Mouse (Mus musculus) forebrain, embryonic 11.5 days (tissue): ENCODE data around the gene A930004D18Rik. TPM values are rescaled to one million over a fixed set of nuclear protein-coding genes. Genes with fewer than 3 reads are reported as not detected.

ENCODE experiments used
- ATAC-seq: fragments of 200-750 bp; cut with Nextera tagmentation; replicated peaks from 2 replicates; pipeline ENCODE4 v1.8.0; 2017; ENCODE audit warnings: moderate TSS enrichment; ENCODE audit not compliant: low FRiP score
- DNase-seq: peaks from one replicate; pipeline ENCODE4 v3.0.0-alpha.2; 2017; ENCODE audit warnings: low spot score
- H3K27ac ChIP-seq: fragments of 300-500 bp; sonication (generic); 2 replicates; pipeline ENCODE4 v1.5.1; 2014; ENCODE audit warnings: low read depth, low read length
- H3K27me3 ChIP-seq: fragments of 300-500 bp; sonication (generic); 2 replicates; pipeline ENCODE4 v1.6.1; 2014; ENCODE audit warnings: mild to moderate bottlenecking, low read length, mixed read lengths; ENCODE audit not compliant: control insufficient read depth, insufficient read depth
- H3K36me3 ChIP-seq: fragments of 300-500 bp; sonication (generic); 2 replicates; pipeline ENCODE4 v1.6.1; 2014; ENCODE audit warnings: mild to moderate bottlenecking, low read length, moderate library complexity, mixed read lengths; ENCODE audit not compliant: control insufficient read depth, insufficient read depth
- H3K4me1 ChIP-seq: fragments of 300-500 bp; sonication (generic); replicated peaks from 2 replicates; pipeline ENCODE4 v1.6.1; 2014; ENCODE audit warnings: low read length, mixed read lengths; ENCODE audit not compliant: control insufficient read depth, insufficient read depth
- H3K4me2 ChIP-seq: fragments of 300-500 bp; sonication (generic); 2 replicates; pipeline ENCODE4 v1.6.1; 2014; ENCODE audit warnings: low read depth, mild to moderate bottlenecking, low read length, moderate library complexity, mixed read lengths; ENCODE audit not compliant: severe bottlenecking
- H3K4me3 ChIP-seq: fragments of 300-500 bp; sonication (generic); 2 replicates; pipeline ENCODE4 v1.5.1; 2014; ENCODE audit warnings: low read depth, low read length
- H3K9ac ChIP-seq: fragments of 300-500 bp; sonication (generic); 2 replicates; pipeline ENCODE4 v1.6.1; 2014; ENCODE audit warnings: low read length
- H3K9me3 ChIP-seq: fragments of 300-500 bp; sonication (generic); 2 replicates; pipeline ENCODE4 v1.6.1; 2016; ENCODE audit warnings: low read length, mixed read lengths; ENCODE audit not compliant: control insufficient read depth
- WGBS: fragments of 180-500 bp; shearing (Covaris S2); extraction: QIAGEN DNeasy Blood & Tissue Kit; methylation state at CpG from one replicate; pipeline ENCODE4 v1.1.7; 2014; 5-methylcytosine and 5-hydroxymethylcytosine counted together
- polyA plus RNA-seq: library from polyadenylated mRNA; unstranded; fragments of >200 nt; fragmentation: Nextera tagmentation; extraction: Ambion mirVana; gene quantifications from 2 replicates; pipeline ENCODE4 v1.2.1, GENCODE M21; 2014

The A930004D18Rik gene
- polyA plus RNA-seq, 1 experiment from 2014 or later: 12.2 TPM

DNA sequence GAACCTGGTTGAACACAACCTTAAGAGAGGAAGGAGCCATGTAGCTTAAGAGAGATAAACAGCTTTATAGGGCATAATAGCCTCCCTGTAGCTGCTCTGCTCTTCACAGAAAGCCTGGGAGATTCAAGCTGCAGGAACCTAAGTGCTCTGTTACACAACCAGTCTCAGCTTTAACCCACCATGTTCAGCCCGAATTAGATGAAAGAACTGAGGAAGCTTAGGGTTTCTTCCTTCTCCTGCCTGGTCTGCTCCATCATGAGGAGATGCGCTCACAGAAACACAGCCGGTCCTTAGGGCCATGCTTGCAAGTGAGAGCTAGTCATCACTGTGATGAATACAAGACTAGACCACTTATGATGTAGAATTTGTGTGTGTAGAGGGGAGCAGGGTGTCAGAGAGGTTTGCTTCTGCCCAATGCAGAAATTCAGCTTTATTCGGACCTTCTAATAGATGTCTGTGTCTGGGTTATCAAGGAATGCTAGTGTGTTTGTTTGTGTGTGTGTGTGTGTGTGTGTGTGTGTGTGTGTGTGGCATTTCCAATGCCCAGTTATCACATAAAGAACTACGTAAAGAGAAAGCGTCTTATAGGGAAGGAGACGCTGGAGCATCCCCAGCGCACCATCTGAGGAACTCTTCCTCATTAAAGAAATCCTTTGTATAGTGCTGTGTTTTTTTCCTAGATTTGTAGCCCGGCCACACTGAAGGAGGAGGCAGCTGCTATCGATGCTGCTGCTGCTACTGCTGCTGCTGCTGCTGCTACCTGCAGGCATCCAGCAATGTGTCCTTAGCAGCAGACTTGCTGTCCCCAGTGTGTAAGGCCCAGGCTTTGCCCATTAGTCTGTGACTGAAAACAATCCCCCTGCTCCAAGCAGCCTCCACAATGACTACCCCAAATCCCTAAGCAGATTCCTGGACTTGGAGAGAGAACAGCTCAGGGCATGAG lies 4.1 kb downstream of the A930004D18Rik start:
- Histone ChIP-seq H3K27me3 (no peaks in the 10 kb centered on the region), H3K9ac (peak overlapping the region; percentile 96), H3K27ac (peak overlapping the region; percentile 76), H3K4me1 (peaks cover 36% of the 10 kb centered on the region), H3K36me3 (no peaks in the 10 kb centered on the region), H3K4me3 (0 out of 2 replicates have a peak overlapping the region, but pooled peaks have one; percentile 4), H3K9me3 (no peaks in the 10 kb centered on the region), H3K4me2 (peak overlapping the region; percentile 99)
- peak; percentile 60 for DNase-seq
- 15% methylated on average over 10 of the region's 10 CpGs for WGBS
- peak; percentile 21; the same call in 1 of the 2 replicates for ATAC-seq

DNA sequence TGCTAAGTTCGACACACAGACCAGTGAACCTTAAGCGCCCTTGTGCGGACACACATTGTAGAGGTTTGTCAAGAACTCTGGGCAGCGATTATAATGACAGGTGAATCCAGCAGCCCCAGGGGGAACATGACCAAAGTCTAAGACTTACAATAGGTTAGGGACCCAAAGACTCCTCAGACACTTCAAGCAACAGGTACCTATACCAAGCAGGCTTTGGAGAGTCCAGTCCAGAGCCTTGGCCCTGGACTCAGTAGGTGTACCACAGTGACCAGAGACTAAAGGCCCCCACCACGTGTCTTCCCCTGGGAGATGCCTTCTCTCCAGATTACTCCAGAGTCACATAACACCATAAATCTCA lies 5.0 kb downstream of the A930004D18Rik start:
- peak overlapping the region; percentile 99 for H3K4me2 ChIP-seq
- no peak overlapping the region; the same call in 1 of the 2 replicates for H3K4me3 ChIP-seq
- peaks cover 33% of the 10 kb centered on the region for H3K4me1 ChIP-seq
- H3K27me3 ChIP-seq: no peaks in the 10 kb centered on the region
- no peaks in the 10 kb centered on the region for H3K36me3 ChIP-seq
- H3K9ac ChIP-seq: peak overlapping the region; percentile 96
- no peak overlapping the region for H3K27ac ChIP-seq
- 18% methylated on average over 5 of the region's 5 CpGs for WGBS
- no peaks in the 10 kb centered on the region for H3K9me3 ChIP-seq
- DNase-seq (no peak), ATAC-seq (no peak)

- H3K4me1 ChIP-seq: peaks cover 31% of the 10 kb centered on the region
- peak overlapping the region; percentile 96 for H3K9ac ChIP-seq
- H3K4me2 ChIP-seq: peak overlapping the region; percentile 99
- no peaks in the 10 kb centered on the region for H3K36me3 ChIP-seq
- H3K4me3 ChIP-seq: peak overlapping the region; percentile 28
- peak overlapping the region; percentile 66 for H3K27ac ChIP-seq
- WGBS: under 1% methylated on average over 34 of the region's 34 CpGs
- H3K9me3 ChIP-seq: no peaks in the 10 kb centered on the region
- ATAC-seq (no peak), DNase-seq (peak; percentile 88)
- H3K27me3 ChIP-seq: no peaks in the 10 kb centered on the region
These were observed 5.6 kb downstream of the A930004D18Rik start for GRCm38 (mm10) chr2:18031831-18032537.

- peak overlapping the region; percentile 28 for H3K4me3 ChIP-seq
- WGBS: under 1% methylated on average over 26 of the region's 26 CpGs
- H3K36me3 ChIP-seq: no peaks in the 10 kb centered on the region
- no peaks in the 10 kb centered on the region for H3K27me3 ChIP-seq
- H3K27ac ChIP-seq: peak overlapping the region; percentile 66
- peaks cover 33% of the 10 kb centered on the region for H3K4me1 ChIP-seq
- DNase-seq (peak; percentile 68), ATAC-seq (no peak)
- no peaks in the 10 kb centered on the region for H3K9me3 ChIP-seq
- peak overlapping the region; percentile 96 for H3K9ac ChIP-seq
- peak overlapping the region; percentile 99 for H3K4me2 ChIP-seq
These were observed 6.2 kb downstream of the A930004D18Rik start for GRCm38 (mm10) chr2:18031271-18031821.

DNA sequence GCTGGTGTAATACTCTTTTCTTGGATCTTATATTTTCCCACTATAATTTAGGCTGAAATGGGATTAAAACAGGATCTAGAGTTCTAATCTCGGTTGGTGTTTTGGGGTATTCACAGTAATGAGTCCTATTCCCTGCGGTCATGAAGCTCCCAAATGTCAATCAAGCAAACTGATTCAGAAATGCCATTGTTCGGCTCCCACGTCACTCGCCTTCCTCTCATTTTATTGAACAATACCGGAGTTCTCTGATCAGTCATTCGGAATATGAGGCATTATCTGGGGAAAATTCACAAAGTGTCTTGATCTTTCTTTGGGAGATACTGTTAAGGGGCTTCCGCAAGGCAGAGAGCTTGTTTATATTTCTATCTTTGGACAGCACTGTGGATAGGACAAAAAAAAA lies 7.0 kb downstream of the A930004D18Rik start:
- H3K36me3 ChIP-seq: no peaks in the 10 kb centered on the region
- H3K27ac ChIP-seq: peak overlapping the region; percentile 66
- WGBS: 4% methylated on average over 8 of the region's 8 CpGs
- peak overlapping the region; percentile 99; the same call in 1 of the 2 replicates for H3K4me2 ChIP-seq
- H3K4me1 ChIP-seq: peaks cover 32% of the 10 kb centered on the region
- H3K9me3 ChIP-seq: no peaks in the 10 kb centered on the region
- H3K4me3 ChIP-seq: peak overlapping the region; percentile 28
- DNase-seq: peak; percentile 77
- no peak for ATAC-seq
- 0 out of 2 replicates have a peak overlapping the region, but pooled peaks have one; percentile 7 for H3K9ac ChIP-seq
- no peaks in the 10 kb centered on the region for H3K27me3 ChIP-seq

DNA sequence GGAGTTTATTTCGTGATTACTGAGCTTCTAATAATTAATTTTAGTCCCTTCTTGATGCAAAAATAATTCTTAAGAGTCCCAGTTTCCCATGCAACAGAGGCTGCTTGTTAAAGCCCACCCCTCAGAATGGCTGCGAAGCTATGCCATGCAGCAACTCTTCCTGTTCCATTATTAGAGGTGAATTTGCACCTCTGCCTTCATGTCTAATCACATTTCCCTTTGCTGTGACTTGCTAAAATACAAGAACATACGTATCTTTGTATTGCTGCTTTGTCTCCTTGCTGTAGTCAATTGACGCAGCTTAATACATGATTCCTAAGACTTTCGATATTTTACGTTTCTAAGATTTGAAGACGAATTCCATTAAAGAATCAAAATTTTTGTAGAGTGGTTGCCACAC lies 7.9 kb downstream of the A930004D18Rik start:
- no peak for DNase-seq
- no peak for ATAC-seq
- H3K27ac ChIP-seq: peak overlapping the region; percentile 66
- WGBS: 28% methylated on average over 7 of the region's 7 CpGs
- H3K27me3 ChIP-seq: no peaks in the 10 kb centered on the region
- peaks cover 31% of the 10 kb centered on the region for H3K4me1 ChIP-seq
- no peaks in the 10 kb centered on the region for H3K36me3 ChIP-seq
- H3K4me2 ChIP-seq: peak overlapping the region; percentile 42
- peak overlapping the region; percentile 11; the same call in 1 of the 2 replicates for H3K4me3 ChIP-seq
- H3K9me3 ChIP-seq: no peaks in the 10 kb centered on the region
- H3K9ac ChIP-seq: peak overlapping the region; percentile 58

DNA sequence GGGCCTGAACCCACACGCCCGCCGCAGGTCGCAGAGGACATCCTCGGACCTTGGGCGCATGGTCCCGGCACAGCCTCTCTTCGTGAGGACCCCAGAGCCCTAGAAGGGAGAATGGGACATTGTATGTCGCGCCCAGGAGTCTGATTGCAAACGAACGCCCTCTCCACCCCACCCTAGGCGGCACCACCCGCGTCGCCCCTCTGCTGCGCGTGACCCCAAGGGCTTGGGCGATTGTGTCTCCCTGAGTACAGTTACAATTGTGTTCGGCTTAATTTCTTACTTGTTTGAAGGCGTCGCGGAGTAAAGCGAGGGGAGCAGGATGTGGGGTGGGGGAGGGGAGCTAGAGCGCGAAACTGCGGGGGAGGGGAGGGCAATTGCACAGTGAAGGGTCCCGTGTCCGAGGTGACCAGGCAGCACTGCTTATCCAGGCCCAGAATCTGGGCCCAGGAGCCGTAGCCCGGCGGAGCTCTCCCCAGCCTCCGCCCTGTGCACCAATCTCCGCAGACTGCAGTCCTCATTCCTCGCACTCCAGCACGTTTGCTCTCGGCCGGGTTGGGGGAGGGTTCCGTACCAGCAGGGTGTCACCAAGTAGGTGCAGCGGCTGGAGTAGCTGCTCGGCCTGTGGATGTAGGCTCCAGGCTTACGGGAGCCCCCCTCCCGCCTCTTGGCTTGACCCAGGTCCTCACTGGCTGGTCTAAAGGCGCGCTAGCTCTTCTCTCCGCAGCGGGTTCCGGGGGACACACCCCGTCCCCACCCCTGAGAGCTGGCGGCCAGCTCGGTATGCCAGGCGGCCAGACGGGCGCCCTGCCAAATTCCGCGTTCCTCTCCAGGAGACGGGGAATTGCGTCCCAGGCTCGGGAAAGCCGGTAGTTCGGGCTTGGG lies 9.2 kb downstream of the A930004D18Rik start:
- peak overlapping the region; percentile 64 for H3K4me3 ChIP-seq
- H3K36me3 ChIP-seq: no peaks in the 10 kb centered on the region
- no peaks in the 10 kb centered on the region for H3K9me3 ChIP-seq
- H3K9ac ChIP-seq: peak overlapping the region; percentile 99
- under 1% methylated on average over 61 of the region's 61 CpGs for WGBS
- ATAC-seq: peak; percentile 53
- peak overlapping the region; percentile 93 for H3K4me2 ChIP-seq
- H3K27me3 ChIP-seq: no peaks in the 10 kb centered on the region
- DNase-seq: peak; percentile 91
- H3K27ac ChIP-seq: peak overlapping the region; percentile 100
- H3K4me1 ChIP-seq: peaks cover 21% of the 10 kb centered on the region
